13 mouse cellular contexts compared by ENCODE assay signal in genomic region chr17:45749100-45749499, GRCm38 (mm10). TPM values are rescaled to one million over a fixed set of nuclear protein-coding genes. Genes with fewer than 3 reads are reported as not detected.
DNase-seq lines count a peak whose midpoint lies in the region; ATAC-seq and TF ChIP-seq lines count a peak whose summit lies in the region.
"Had no signal": no experiment of that assay in that cellular context is flagged by ENCODE, and none has a peak within 500 bp of the region (broad histone marks: within the 10 kb centered on the region; RNA-seq: fewer than 3 reads in every experiment).

No protein-coding gene starts in this region.

- intact Hi-C loops in gastrocnemius, postnatal 36 days (cut with DNase I) = loop anchor here (5.0 kb wide), 2 partner anchors 58 to 98 kb away; no protein-coding TSS in a partner anchor

- TF ChIP-seq POLR2A in myocyte (IDR thresholded peaks at IDR 0.05; ENCODE audit: insufficient read length, low read depth) = no peak

- H3K4me1 ChIP-seq in heart, embryonic 14.5 days (ENCODE audit: control insufficient read depth in 2 of 2, insufficient read depth in 2 of 2, low read length in 2 of 2) = peaks cover 18 to 20% of the 10 kb centered on the region in 2 experiments
- 0 out of 2 replicates have a peak, but pooled peaks cover under 1% of the 10 kb centered on the region for H3K4me1 ChIP-seq in forebrain, embryonic 16.5 days (replicated peaks; ENCODE audit: control insufficient read depth, insufficient read depth, low read length)
- H3K4me1 ChIP-seq: hindbrain, embryonic 15.5 days had no signal

- no peaks in the 10 kb centered on the region for H3K79me2 ChIP-seq in myocyte (ENCODE audit: control insufficient read depth, insufficient read depth)

- no peak overlapping the region for H3K4me3 ChIP-seq in heart, embryonic 14.5 days (ENCODE audit: control insufficient read depth in 1 of 2, insufficient read depth in 1 of 2, low read depth in 1 of 2, low read length in 2 of 2)
- no peak overlapping the region for H3K4me3 ChIP-seq in myocyte
- H3K4me3 ChIP-seq in forebrain, embryonic 16.5 days (replicated peaks; ENCODE audit: low read length) = no peak overlapping the region
- H3K4me3 ChIP-seq: hindbrain, embryonic 15.5 days had no signal

- no peaks in the 10 kb centered on the region for H3K36me3 ChIP-seq in heart, embryonic 14.5 days (ENCODE audit: control insufficient read depth, insufficient read depth, low read length)
- no peaks in the 10 kb centered on the region for H3K36me3 ChIP-seq in myocyte (ENCODE audit: control insufficient read depth, insufficient read depth)
- no peaks in the 10 kb centered on the region for H3K36me3 ChIP-seq in forebrain, embryonic 16.5 days (ENCODE audit: control insufficient read depth, insufficient read depth)
- H3K36me3 ChIP-seq: hindbrain, embryonic 15.5 days had no signal

- DNase-seq in gastrocnemius, adult 18-20 months (ENCODE audit: low spot score) = peak; percentile 76
- no peak for DNase-seq in gastrocnemius, postnatal 36 days
- peak; percentile 45 for DNase-seq in lung, postnatal 36 days
- no peak for DNase-seq in lung, postnatal 25 days (ENCODE audit: low spot score)

- H3ac ChIP-seq in myocyte (ENCODE audit: control insufficient read depth, insufficient read length) = no peak overlapping the region

- no peak overlapping the region for H3K9ac ChIP-seq in heart, embryonic 14.5 days (ENCODE audit: low read length)
- H3K9ac ChIP-seq in forebrain, embryonic 16.5 days (replicated peaks; ENCODE audit: low read depth, low read length) = no peak overlapping the region
- H3K9ac ChIP-seq: hindbrain, embryonic 15.5 days had no signal

- H3K27me3 ChIP-seq in heart, embryonic 14.5 days (ENCODE audit: control insufficient read depth, insufficient read depth, low read length) = no peaks in the 10 kb centered on the region
- no peaks in the 10 kb centered on the region for H3K27me3 ChIP-seq in myocyte (ENCODE audit: control insufficient read depth, insufficient read depth, insufficient read length)
- H3K27me3 ChIP-seq in forebrain, embryonic 16.5 days (replicated peaks; ENCODE audit: control insufficient read depth, insufficient read depth, low read length) = no peaks in the 10 kb centered on the region
- H3K27me3 ChIP-seq: hindbrain, embryonic 15.5 days had no signal

- H3K4me2 ChIP-seq in heart, embryonic 14.5 days (ENCODE audit: low read length) = no peak overlapping the region; the same call in 1 of the 2 replicates
- peak overlapping the region; percentile 33 for H3K4me2 ChIP-seq in myocyte (ENCODE audit: low read depth)
- H3K4me2 ChIP-seq in forebrain, embryonic 16.5 days (ENCODE audit: low read length) = no peak overlapping the region
- H3K4me2 ChIP-seq: hindbrain, embryonic 15.5 days had no signal

- ATAC-seq in heart, embryonic 14.5 days (ENCODE audit: insufficient number of reproducible peaks, insufficient read depth, low FRiP score, low read depth) = peak; percentile 64
- no peak for ATAC-seq in forebrain, embryonic 16.5 days
- ATAC-seq in activated CD4-positive, CD25-positive, alpha-beta regulatory T cell, adult 4 months = no peak

- WGBS in heart, embryonic 14.5 days = 25% methylated on average over 6 of the region's 6 CpGs
- WGBS in forebrain, embryonic 16.5 days = 71% methylated on average over 6 of the region's 6 CpGs

- H3K27ac ChIP-seq in heart, embryonic 14.5 days (replicated peaks in 1 of 2; ENCODE audit: control insufficient read depth in 1 of 2, insufficient read depth in 1 of 2, low read depth in 2 of 2, low read length in 2 of 2) = peak overlapping the region; percentile 55 to 74
- H3K27ac ChIP-seq in forebrain, embryonic 16.5 days (ENCODE audit: low read length) = no peak overlapping the region
- H3K27ac ChIP-seq: hindbrain, embryonic 15.5 days had no signal

- no peaks in the 10 kb centered on the region for H3K9me3 ChIP-seq in heart, embryonic 14.5 days (ENCODE audit: control insufficient read depth, low read length)
- no peaks in the 10 kb centered on the region for H3K9me3 ChIP-seq in forebrain, embryonic 16.5 days (ENCODE audit: control insufficient read depth, low read length)
- H3K9me3 ChIP-seq: hindbrain, embryonic 15.5 days had no signal

TF ChIP-seq in myocyte, 11 proteins besides CTCF, POLR2A, EP300 and RAD21:
- TF ChIP-seq E2F4 (IDR thresholded peaks at IDR 0.05; ENCODE audit: insufficient read depth) (no peak), REST (IDR thresholded peaks at IDR 0.05; ENCODE audit: insufficient read depth, insufficient read length) (no peak), MYOG (IDR thresholded peaks at IDR 0.05; ENCODE audit: control insufficient read depth in 1 of 3, insufficient read depth in 1 of 3, insufficient read length in 2 of 3, low read depth in 2 of 3) (no peak), MYOD1 (IDR thresholded peaks at IDR 0.05; ENCODE audit: control insufficient read depth in 1 of 3, insufficient read length in 2 of 3, low read depth in 2 of 3) (peak in 1 of 3 experiments; percentile 53), USF1 (IDR thresholded peaks at IDR 0.05; ENCODE audit: low read depth) (peak; percentile 33), TCF3 (IDR thresholded peaks at IDR 0.05; ENCODE audit: insufficient read length, low read depth) (no peak), POLR2AphosphoS2 (IDR thresholded peaks at IDR 0.05; ENCODE audit: insufficient read length, low read depth) (no peak), MAX (IDR thresholded peaks at IDR 0.05; ENCODE audit: low read depth) (no peak), TCF12 (IDR thresholded peaks at IDR 0.05; ENCODE audit: insufficient read depth, poor library complexity, severe bottlenecking) (no peak), SRF (IDR thresholded peaks at IDR 0.05; ENCODE audit: control insufficient read depth, insufficient read length, low read depth) (no peak)

RNA-seq across cellular contexts. Expression of gene 1600014C23Rik, which starts 15.5 kb away (rescaled TPM):
- total RNA-seq in gastrocnemius, adult 18-20 months (2021) = not detected
- total RNA-seq in gastrocnemius, postnatal 36 days (2021) = not detected
- 0.73 and 1.0 TPM in 2 replicates for polyA plus RNA-seq in heart, embryonic 14.5 days (2014; fragmentation: Nextera tagmentation; extraction: Ambion mirVana)
- polyA plus RNA-seq in myocyte (2012; fragmentation: generic; extraction: Trizol) = 0.17 TPM
- 0.46 TPM in 1 of 2 replicates, not detected in the other for polyA plus RNA-seq in forebrain, embryonic 16.5 days (2015; fragmentation: Nextera tagmentation; extraction: Ambion mirVana)
- not detected for polyA plus RNA-seq in activated CD4-positive, CD25-positive, alpha-beta regulatory T cell, adult 4 months (2017; shearing (Covaris generic))
- total RNA-seq: layer of hippocampus, postnatal 14 days had no signal
- polyA plus RNA-seq: embryonic facial prominence, embryonic 11.5 days; liver, embryonic 14.5 days; neural tube, embryonic 11.5 days had no signal

Comparison
In these comparisons a context has a peak if more than half of its experiments do, and no peak if none do; other contexts are left out.
1. DNase-seq: peak in gastrocnemius, adult 18-20 months (single experiment) and lung, postnatal 36 days (single experiment); none in gastrocnemius, postnatal 36 days (0 of 2) and lung, postnatal 25 days (single experiment).